Mouse (Mus musculus) layer of hippocampus, adult 11-12 months (tissue): ENCODE data around the gene Ltb4r1.

Source experiments
- DNase-seq: peaks from one replicate; pipeline ENCODE4 v3.0.0; 2022; ENCODE audit warnings: low spot score

Gene Ltb4r1

DNA sequence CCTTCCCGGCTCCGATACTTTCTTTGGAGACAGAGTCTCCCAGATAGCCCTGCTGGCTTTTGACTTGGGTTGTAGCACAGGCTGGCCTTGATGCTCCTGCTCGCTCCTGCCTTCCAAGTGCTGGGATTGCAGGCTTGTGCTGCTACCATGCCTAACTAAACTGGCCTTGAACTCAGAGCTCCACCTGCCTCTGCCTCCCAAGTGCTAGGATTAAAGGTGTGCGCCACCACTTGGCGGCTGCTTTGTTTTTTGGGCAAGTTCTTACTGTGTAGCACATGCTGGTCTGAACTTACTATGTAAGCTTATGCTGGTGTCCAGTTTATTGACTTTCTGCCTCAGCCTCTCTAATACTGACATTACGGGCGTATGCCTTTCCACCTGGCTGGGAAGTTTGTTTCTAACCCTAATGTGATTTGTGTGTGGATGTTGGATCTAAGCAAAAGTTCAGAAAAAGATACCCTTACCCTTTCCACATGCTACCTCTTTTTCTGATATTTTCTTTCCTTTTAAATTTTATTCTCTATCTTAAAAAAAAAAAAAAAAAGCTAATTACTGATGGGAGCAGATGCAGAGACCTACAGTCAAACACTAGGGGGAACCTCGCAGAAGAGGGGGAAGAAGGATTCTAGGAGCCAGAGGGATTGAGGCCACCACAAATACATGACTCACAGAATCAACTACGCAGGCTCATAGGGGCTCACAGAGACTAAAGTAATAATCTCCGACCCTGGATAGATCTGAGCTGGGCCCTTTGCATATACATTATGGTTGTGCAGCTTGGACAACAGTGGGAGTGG lies 18.5 kb upstream of the Ltb4r1 start:
- DNase-seq = no peak

DNA sequence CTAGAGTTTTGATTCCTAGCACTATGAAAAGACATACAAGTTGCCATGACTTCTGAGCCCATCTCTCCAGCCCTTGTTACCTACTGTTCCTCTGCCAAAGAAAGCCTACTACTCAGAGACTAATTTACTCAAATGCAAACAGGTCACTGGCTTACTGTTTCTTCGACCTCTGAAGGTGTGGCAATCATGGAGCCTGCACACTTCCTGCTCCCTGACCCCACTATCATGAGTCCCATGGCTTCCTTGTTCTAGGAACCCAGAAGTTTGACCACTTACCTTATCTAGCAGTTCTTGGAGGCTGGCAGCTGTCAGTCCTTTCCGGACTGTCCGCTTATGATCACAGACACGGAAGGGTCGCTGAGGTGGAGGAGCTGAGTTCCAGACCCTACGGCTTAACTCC lies 8.2 kb upstream of the Ltb4r1 start:
- no peak for DNase-seq

DNA sequence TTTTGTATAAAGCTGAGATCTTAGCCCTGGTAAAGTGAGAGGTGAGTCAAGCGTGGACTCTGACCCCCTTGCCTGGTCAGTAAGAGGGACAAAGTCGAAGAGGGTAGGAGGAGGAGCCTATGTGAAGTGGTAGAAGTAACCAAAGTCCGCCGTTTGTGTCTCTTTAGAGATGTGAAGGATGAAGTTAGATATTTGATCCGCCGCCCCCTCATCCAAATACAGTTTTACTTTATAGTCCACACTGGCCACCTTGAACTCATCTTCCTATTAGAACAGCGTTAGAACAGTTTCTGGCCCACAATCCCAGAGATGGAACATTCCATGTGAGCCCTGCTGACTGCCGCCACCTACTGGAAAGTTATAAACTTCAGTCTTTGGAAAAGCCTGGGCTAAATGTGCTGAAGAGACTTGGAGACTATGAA lies 7.4 kb upstream of the Ltb4r1 start, which contains the start of gene Cideb:
TSS of gene Cideb (minus strand) at position 96 of the 422 bp plus-strand sequence.
- DNase-seq = peak; percentile 45

DNA sequence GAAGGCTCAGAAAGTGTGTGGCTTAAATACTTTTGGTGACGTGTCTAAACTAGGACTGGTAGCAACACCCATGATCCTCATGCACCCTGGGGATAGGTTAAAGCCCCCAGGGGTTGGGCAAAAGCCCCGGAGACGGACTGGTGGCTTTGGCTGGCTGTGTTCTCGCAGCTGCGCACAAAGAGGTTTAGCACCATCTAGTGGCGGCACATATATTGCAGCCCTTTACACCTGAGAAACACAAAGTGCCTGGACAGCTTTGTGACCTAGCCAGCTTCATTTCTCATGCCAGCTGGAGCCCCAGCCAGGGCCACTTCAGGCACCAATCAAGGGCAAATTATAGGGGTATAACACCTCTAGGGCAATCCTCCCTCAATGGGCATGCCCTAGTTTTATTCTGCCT lies 5.6 kb upstream of the Ltb4r1 start:
- peak; percentile 89 for DNase-seq

DNA sequence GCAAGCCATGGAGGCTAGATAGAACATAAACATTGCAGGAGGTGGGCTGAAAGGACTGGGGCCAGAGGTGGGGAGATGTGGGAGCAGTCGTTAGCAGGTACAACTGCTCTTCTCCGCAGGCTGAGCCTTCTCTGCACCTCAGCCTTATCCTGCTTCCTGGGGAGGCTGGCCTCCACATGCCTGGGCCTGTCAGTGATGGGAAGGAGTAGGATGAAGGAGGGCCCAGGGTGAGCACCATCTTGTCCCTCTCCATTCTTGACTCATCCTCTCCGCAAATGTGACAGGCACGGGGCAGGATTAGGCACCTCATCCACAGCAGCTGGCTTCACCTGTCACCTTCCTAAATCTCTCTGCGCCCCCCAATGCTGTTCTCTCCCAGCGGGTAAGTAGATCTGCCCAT lies 4.6 kb upstream of the Ltb4r1 start, which contains the start of gene Ltb4r2:
TSS of gene Ltb4r2 (plus strand) at position 266 of the 400 bp plus-strand sequence.
- DNase-seq = no peak

DNA sequence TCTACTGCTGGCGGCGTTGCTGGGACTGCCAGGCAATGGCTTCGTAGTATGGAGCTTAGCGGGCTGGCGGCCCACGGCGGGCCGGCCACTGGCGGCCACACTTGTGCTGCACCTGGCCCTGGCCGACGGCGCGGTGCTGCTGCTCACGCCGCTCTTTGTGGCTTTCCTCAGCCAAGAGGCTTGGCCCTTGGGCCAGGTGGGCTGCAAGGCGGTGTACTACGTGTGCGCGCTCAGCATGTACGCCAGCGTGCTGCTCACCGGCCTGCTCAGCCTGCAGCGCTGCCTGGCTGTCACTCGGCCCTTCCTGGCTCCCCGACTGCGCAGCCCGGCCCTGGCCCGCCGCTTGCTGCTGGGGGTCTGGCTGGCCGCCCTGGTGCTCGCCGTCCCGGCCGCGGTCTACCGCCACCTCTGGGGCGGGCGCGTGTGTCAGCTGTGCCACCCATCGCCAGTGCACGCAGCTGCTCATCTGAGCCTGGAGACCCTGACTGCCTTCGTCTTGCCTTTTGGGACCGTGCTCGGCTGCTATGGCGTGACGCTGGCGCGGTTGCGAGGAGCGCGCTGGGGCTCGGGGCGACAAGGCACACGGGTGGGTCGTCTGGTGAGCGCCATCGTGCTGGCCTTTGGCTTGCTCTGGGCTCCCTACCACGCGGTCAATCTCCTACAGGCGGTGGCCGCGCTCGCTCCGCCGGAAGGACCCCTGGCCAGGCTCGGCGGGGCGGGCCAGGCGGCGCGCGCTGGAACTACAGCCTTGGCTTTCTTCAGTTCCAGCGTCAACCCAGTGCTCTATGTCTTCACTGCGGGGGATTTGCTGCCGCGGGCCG lies 3.6 kb upstream of the Ltb4r1 start:
- DNase-seq = no peak

DNA sequence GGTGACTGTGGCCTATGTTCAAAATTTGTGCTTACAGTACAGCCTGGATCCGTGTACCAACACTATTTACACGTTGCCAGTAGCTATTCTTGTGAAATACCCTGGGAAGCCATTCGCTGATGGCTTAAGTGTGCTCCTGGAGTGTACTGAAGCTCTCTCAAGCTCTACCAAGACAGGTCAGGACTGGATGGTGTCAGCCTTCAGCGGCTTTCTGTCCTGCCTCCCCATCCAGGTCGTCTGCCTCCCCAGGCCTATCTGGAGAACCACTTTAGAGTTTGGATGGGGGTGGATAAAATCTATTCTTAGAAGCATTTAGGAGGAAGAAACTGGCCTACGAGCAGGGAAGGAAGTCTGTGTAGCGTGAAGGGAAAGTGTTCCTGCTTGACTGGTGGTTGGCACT lies 2.6 kb upstream of the Ltb4r1 start:
- DNase-seq = no peak

DNA sequence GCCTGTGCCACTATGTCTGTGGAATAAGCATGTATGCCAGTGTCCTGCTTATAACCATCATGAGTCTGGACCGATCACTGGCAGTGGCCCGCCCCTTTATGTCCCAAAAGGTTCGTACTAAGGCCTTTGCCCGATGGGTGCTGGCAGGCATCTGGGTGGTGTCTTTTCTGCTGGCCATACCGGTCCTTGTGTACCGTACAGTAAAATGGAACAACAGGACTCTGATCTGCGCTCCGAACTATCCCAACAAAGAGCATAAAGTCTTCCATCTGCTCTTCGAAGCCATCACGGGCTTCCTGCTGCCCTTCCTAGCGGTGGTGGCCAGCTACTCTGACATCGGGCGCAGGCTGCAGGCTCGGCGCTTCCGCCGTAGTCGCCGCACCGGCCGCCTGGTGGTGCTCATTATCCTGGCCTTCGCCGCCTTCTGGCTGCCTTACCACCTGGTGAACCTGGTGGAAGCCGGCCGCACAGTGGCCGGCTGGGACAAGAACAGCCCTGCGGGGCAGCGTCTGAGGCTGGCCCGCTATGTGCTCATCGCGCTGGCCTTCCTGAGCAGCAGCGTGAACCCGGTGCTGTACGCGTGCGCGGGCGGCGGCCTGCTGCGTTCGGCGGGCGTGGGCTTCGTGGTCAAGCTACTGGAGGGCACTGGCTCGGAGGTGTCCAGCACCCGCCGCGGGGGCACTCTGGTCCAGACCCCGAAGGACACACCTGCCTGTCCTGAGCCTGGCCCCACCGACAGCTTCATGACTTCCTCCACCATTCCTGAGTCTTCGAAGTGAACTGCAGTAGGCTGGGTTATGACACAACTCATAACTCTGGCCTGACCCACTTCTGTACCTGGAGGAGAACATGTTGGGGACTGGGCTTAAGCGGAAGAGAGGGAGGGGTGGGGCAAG lies 2.0 kb downstream of the Ltb4r1 start:
- DNase-seq = no peak

DNA sequence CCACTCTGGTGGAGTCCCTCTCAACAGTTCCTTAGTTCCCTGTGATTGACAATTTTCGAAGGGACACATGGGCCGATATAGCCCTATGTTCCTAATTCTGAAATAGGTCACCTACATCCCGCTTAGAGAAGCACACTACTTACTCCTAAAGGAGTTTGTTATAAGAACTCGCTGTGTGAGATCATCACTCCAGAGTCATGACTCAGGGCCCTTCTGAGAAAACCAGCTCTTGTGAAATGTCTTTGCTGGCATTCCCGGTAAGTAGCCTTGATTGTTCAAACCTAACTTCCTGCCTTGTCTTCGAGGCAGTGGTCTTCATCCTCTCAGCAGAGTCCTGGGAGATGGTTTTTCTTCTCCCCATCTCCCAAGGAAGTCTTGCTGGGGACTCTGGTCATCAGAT lies 2.8 kb downstream of the Ltb4r1 start:
- DNase-seq = no peak

DNA sequence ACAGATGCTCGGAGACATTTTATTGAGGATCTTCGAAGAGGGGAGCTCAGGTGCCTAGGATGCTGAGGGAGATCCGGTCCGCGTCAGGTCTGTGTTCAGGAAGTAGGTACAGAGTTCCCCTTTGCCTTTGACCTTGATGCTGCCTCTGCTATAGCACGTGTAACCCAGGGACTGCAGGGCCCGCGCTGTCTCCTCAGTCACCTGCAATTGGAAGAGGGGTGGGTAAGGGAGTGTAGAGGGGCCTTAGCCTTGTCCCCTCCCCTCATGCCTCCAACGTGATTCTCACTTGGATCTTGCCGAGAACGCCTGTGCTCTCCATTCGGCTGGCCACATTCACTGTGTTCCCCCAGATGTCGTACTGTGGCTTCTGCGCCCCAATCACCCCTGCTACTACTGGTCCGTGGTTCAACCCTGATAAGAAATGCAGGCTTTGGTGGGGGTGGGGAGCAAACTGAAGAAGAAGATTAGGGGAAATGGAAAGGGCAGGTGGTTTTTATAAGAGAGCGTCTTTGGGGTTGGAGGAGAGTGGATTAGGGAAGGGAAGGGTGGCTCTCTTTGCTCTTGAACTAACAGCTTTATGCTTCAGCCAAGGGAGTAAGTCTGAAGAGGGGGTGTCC lies 3.4 kb downstream of the Ltb4r1 start:
- no peak for DNase-seq

DNA sequence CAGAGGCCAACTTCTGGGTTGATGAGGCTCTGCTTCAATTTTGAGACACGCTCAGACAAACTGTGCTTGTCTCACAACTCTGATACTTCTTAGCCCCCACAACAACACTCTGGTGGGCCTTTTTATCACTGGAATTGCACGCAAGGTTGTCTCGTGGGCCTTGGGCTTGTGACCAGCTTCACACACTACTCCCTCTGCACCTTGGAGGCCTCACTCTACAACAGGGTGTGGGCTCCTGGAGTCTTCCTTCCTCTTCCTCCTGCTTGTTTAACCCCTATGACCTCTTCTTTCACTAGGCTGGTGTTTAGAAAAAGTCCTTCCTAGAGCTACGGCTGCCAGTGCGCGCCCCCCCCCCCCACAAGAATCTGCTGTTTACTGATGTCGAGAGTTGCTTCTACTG lies 10.9 kb downstream of the Ltb4r1 start:
- no peak for DNase-seq

DNA sequence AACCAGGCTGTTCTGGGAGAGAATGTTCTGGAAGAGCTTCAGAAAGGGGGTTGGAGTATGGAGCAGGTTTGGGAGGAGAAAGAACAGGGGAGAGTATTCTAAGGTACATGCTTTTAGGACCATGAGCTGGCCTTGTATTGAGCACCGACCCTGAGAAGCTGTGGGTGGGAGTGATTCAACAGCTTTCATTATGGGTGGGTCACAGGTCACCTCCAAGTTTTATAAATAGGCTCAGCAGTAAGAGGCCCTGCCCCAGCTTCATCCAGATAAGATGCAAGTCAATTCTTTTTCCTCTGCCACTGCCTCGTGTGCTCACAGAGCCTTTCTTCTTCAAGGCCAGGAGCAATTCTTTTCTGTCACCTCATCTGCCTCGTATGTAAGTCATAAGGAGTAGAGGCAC lies 11.4 kb downstream of the Ltb4r1 start:
- no peak for DNase-seq

DNA sequence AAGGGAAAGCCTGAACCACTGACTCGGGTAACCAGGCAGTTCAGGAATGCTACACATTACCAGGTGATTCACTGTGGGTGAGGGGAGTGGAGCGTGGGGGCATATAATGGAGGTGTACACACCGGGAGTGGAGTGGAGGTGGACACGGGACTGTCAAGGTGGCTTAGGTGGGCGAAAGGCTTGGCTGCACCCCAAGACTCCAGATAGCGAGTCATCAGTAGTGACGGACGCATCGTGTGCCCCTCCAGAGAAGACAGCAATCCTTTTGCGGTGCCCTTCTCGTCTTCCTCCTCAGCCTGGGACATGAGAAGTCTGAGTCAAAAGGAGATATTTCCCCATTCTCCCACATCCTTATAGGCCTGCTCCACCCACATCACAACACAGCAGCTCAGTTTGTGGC lies 12.0 kb downstream of the Ltb4r1 start:
- no peak for DNase-seq

DNA sequence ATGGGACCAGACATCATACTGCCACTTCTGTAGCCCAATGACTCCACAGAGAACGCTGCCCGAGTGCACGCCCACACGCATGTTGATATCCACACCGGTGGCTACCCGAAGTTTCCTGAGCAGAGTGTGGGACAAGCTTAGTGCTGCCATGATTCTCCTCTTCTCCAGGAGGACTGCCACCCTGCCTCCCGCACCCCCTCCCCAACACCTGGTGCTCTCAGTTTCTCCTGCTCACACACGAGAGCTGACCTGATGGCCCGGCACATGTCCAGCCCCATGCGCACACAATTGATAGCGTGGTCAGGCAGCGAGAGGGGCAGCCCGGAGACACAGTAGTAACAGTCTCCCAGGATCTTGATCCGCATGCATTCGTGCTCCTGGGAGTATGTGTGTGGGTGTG lies 12.9 kb downstream of the Ltb4r1 start:
- DNase-seq = peak; percentile 2

DNA sequence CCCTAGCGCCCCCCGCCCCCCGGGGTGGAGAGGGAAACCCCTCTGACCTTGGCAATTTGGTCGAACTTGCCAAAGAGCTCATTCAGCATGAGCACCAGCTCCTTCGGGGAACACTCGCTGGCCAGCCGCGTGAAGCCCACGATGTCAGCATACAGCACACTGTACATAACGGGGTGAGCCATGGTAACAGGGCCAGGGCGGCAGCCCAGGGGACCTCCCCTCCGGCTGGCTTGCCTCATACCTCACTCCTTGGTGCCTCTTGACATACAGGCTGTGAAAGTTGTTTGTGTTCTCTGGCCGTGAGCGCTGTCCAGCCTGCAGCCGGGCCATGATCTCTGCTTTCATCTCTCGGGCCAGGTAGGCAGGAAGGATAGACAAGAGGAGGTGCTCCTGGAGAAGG lies 13.9 kb downstream of the Ltb4r1 start:
- DNase-seq = peak; percentile 3

DNA sequence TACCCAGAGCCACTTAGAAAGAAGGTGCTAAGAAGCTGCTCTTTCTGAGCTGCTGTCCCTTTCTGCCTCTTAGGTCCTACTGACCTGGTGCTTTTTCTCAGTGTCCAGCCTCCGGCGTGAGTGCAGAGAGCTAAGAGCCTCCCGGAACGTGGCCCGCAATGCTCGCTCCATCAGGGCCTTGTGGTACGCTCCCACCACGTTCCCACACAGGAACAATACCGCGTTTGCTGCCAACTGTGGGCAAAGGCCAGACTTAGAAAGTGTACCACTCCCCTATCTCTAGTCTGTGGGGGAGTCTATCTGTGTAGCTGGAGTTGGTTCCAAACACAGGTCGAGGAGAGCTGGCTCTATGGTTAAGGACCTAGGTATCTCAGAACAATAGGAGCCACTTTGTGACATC lies 15.0 kb downstream of the Ltb4r1 start:
- peak; percentile 3 for DNase-seq

DNA sequence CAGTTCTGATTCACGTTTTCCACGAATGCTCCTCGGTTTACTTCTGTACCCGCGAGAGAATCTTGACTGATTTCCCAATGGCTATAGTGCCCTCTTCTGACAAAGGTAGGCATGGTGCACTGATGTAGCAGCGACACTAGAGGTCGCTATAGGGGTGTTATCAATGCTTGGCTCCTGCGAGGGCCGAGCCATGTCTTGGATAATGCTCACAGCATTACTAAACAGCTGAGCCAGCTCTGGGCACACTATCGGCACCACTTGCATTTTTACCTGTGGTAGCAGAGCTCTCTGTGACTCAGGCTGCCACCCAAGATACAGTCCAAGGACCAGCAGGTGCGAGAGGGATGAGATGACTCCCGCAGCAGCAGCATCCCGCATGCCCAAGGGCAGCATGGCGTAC lies 15.5 kb downstream of the Ltb4r1 start:
- peak; percentile 68 for DNase-seq

DNA sequence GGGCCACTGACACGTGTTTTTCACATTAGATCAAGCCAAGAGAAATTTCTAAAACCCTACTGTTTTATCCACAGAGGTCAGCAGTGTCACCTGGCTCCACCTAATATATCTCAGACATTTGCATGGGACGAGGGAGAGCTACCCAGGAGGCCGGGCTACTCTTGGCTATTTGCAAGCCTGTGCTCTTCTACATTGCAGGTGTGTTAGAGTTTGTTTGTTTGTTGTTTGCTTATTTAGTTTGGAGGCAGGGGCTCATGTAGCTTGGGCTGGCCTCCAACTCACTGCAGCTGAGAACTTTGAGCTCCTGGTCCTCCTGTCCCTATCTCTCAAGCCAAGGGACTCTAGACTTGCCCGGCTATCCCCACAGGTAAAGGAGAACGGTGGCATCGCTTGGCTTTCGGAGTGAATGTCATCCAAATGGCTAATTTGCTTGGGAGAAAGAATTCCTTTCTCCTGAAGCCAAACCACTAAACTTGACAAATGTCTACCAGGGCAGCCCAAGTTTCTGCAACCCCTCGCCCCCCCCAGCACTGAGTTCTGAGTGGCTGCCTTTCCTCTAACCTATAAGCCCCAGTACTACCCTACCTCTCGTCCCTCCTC lies 16.7 kb downstream of the Ltb4r1 start:
- peak; percentile 1 for DNase-seq

DNA sequence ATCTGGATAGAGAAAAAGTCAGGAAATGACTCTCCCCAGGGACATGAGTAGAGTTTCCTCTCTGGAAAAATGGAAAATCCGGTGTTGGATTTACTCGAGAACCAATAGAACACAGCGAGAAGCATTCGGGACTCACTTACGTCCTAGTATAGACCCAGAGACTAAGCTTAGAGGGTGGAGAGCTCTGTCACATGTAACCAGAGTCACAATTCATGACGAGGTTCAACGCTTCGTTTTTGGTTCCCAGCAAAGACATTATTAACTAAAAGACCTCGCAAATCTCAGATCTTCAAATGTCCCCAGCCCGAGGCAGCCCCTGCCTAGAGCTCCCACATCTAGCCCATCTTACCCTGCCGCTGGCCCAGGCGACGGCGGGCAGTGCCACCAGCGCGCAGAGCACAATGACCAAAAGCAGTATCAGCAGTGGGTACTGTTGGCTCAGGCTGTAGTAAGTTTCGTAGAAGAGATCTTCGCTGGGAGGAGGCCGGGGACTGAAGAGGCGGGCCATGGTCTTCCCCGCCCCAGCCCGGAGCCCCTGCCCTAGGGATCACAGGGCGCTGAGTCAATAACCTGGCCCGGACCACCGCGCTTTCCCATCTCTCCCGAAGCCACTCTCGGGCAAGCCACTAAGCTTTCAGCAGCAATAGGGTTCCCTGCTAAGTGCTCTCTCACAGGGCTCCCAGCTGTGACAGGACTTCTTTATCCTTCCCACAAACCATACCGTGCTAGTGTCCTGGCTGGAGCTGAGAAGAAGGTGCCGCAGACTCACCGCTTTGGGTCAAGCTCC lies 17.6 kb downstream of the Ltb4r1 start:
- no peak for DNase-seq

DNA sequence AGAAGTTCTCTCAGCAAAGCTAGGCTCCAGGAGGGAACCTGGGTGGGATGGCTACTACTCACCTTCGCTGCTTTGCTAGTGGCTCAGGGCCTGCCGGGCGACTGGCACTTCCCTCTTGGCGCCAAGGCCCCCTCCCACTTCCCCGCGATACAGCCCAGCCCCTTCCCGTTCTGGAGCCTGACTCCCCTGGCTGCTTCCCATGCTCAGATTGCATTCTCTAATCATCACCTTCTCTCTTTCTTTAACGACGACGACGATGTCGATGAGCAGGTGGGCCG lies 18.1 kb downstream of the Ltb4r1 start, which contains the start of gene Adcy4:
TSS of gene Adcy4 (minus strand) at position 138 of the 278 bp plus-strand sequence.
- DNase-seq = no peak

DNA sequence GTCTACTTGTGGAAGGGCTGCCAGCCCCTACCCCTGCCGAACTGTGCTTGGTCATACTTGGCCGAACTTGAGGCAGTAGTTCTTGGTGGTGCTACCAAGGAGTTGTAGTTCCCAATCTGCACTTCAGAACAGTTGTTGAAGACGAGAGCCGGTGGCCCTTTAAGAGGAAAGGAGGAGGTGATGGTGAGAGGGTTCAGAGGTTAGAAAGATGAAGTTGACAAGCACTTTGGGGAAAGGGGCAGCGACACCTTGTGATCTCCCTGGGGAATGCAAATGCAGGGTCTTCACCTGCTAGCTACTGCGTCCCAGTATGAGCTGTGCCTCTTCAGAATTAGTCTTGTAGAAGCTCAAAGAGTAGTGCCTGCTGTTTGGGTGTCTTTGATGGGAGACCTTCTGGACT lies 19.4 kb downstream of the Ltb4r1 start:
- DNase-seq = no peak
